Mouse (Mus musculus) MEL (cell line): ENCODE measurements around the gene Gm49601. TPM values are rescaled to one million over a fixed set of nuclear protein-coding genes. Genes with fewer than 3 reads are reported as not detected.

Experiments used
- DNase-seq: peaks from one replicate; pipeline ENCODE4 v3.0.0; 2011; ENCODE audit warnings: low read depth, low spot score
- H3K27ac ChIP-seq: 2 replicates; pipeline ENCODE4 v1.5.1; 2012; ENCODE audit warnings: low read depth, mild to moderate bottlenecking, control low read depth, low read length, moderate library complexity; ENCODE audit not compliant: control insufficient read depth
- H3K27me3 ChIP-seq, 2 experiments: fragments of 150-350 bp in 1 of 2; sonication (generic) in 1 of 2; 2 replicates each; pipeline ENCODE4 v1.6.1; 2012; ENCODE audit warnings: low read length in 2 of 2, mild to moderate bottlenecking in 2 of 2, improper control_type of control experiment in 1 of 2, moderate library complexity in 1 of 2; ENCODE audit not compliant: insufficient read depth in 2 of 2, control insufficient read depth in 1 of 2
- H3K36me3 ChIP-seq, 2 experiments: 2 replicates each; pipeline ENCODE4 v1.6.1; 2012 to 2014; ENCODE audit warnings: low read length in 2 of 2, improper control_type of control experiment in 1 of 2, inconsistent platforms in 1 of 2, mild to moderate bottlenecking in 1 of 2; ENCODE audit not compliant: insufficient read depth in 2 of 2, control insufficient read depth in 1 of 2
- H3K4me1 ChIP-seq, 2 experiments: fragments of 150-350 bp in 1 of 2; sonication (generic) in 1 of 2; 2 replicates each; pipeline ENCODE4 v1.6.1; 2012; ENCODE audit warnings: low read length in 2 of 2, improper control_type of control experiment in 1 of 2, mild to moderate bottlenecking in 1 of 2; ENCODE audit not compliant: insufficient read depth in 2 of 2, control insufficient read depth in 1 of 2
- H3K4me3 ChIP-seq, 2 experiments: fragments of 150-350 bp in 1 of 2; sonication (generic) in 1 of 2; 2 replicates each; pipeline ENCODE4 v1.5.1; 2012; ENCODE audit warnings: low read depth in 2 of 2, low read length in 2 of 2, mild to moderate bottlenecking in 2 of 2, moderate library complexity in 2 of 2, control low read depth in 1 of 2, improper control_type of control experiment in 1 of 2; ENCODE audit not compliant: control insufficient read depth in 1 of 2, insufficient read depth in 1 of 2
- H3K79me2 ChIP-seq: 2 replicates; pipeline ENCODE4 v1.6.1; 2012; ENCODE audit warnings: mild to moderate bottlenecking, low read length, moderate library complexity; ENCODE audit not compliant: control insufficient read depth, poor library complexity, insufficient read depth
- H3K9ac ChIP-seq: 2 replicates; pipeline ENCODE4 v1.6.1; 2012; ENCODE audit warnings: low read depth, mild to moderate bottlenecking, control low read depth, low read length, moderate library complexity; ENCODE audit not compliant: control insufficient read depth, poor library complexity, severe bottlenecking
- H3K9me3 ChIP-seq: fragments of 150-350 bp; sonication (generic); replicated peaks from 2 replicates; pipeline ENCODE4 v1.6.1; 2012; ENCODE audit warnings: mild to moderate bottlenecking, low read length, improper control_type of control experiment, moderate library complexity; ENCODE audit not compliant: insufficient read depth
- CHD1 ChIP-seq: IDR thresholded peaks from 2 replicates; pipeline ENCODE4 v1.6.1; 2012; ENCODE audit warnings: low read depth, mild to moderate bottlenecking, inconsistent platforms, low read length, improper control_type of control experiment
- CTCF ChIP-seq, 3 experiments: IDR thresholded peaks in 2 of 3; conservative IDR thresholded peaks in 1 of 3; 2 replicates each; pipeline ENCODE4 v1.5.1; 2011 to 2012; ENCODE audit warnings: low read length in 3 of 3, low read depth in 2 of 3, mild to moderate bottlenecking in 2 of 3, improper control_type of control experiment in 1 of 3, inconsistent platforms in 1 of 3, mixed read lengths in 1 of 3, moderate library complexity in 1 of 3; ENCODE audit not compliant: control insufficient read depth in 1 of 3, insufficient read depth in 1 of 3, poor library complexity in 1 of 3, severe bottlenecking in 1 of 3
- ELF1 ChIP-seq: IDR thresholded peaks from 2 replicates; pipeline ENCODE4 v1.6.1; 2014; ENCODE audit warnings: low read depth, mild to moderate bottlenecking, inconsistent platforms, low read length, improper control_type of control experiment, moderate library complexity
- GABPA ChIP-seq: IDR thresholded peaks from 2 replicates; pipeline ENCODE4 v1.6.1; 2012; ENCODE audit warnings: low read depth, mild to moderate bottlenecking, inconsistent platforms, low read length, improper control_type of control experiment, moderate library complexity
- GATA1 ChIP-seq: IDR thresholded peaks from 2 replicates; pipeline ENCODE4 v1.6.1; 2011; ENCODE audit warnings: low read depth, low read length, improper control_type of control experiment
- HCFC1 ChIP-seq: IDR thresholded peaks from 2 replicates; pipeline ENCODE4 v1.6.1; 2012; ENCODE audit warnings: low read depth, mild to moderate bottlenecking, inconsistent platforms, low read length, improper control_type of control experiment, moderate library complexity
- JUND ChIP-seq: IDR thresholded peaks from 2 replicates; pipeline ENCODE4 v1.6.1; 2011; ENCODE audit warnings: low read depth, mild to moderate bottlenecking, improper control_type of control experiment, low read length
- KAT2A ChIP-seq: conservative IDR thresholded peaks from 2 replicates; pipeline ENCODE4 v1.6.1; 2012; ENCODE audit warnings: low read depth, low read length, improper control_type of control experiment, inconsistent platforms
- MAX ChIP-seq: IDR thresholded peaks from 2 replicates; pipeline ENCODE4 v1.6.1; 2011; ENCODE audit warnings: low read length, improper control_type of control experiment
- MAZ ChIP-seq: IDR thresholded peaks from 2 replicates; pipeline ENCODE4 v1.6.1; 2012; ENCODE audit warnings: low read depth, mild to moderate bottlenecking, inconsistent platforms, low read length, improper control_type of control experiment
- MEF2A ChIP-seq: IDR thresholded peaks from 2 replicates; pipeline ENCODE4 v1.6.1; 2014; ENCODE audit warnings: low read depth, mild to moderate bottlenecking, inconsistent platforms, low read length, improper control_type of control experiment; ENCODE audit not compliant: poor library complexity, insufficient replicate concordance, severe bottlenecking; ENCODE audit errors: extremely low read depth
- MYB ChIP-seq: IDR thresholded peaks from 2 replicates; pipeline ENCODE4 v1.6.1; 2011; ENCODE audit warnings: mild to moderate bottlenecking, low read depth, low read length, improper control_type of control experiment
- MYC ChIP-seq: IDR thresholded peaks from 2 replicates; pipeline ENCODE4 v1.6.1; 2011; ENCODE audit warnings: low read depth, mild to moderate bottlenecking, low read length, improper control_type of control experiment, moderate library complexity
- USF1 ChIP-seq: IDR thresholded peaks from 2 replicates; pipeline ENCODE4 v1.6.1; 2014; ENCODE audit warnings: low read depth, mild to moderate bottlenecking, inconsistent platforms, low read length, improper control_type of control experiment, moderate library complexity
- USF2 ChIP-seq, 2 experiments: IDR thresholded peaks; 2 replicates each; pipeline ENCODE4 v1.6.1; 2011 to 2012; ENCODE audit warnings: improper control_type of control experiment in 2 of 2, low read length in 2 of 2, borderline replicate concordance in 1 of 2, inconsistent platforms in 1 of 2, low read depth in 1 of 2, mild to moderate bottlenecking in 1 of 2; ENCODE audit not compliant: insufficient read depth in 1 of 2
- ZMIZ1 ChIP-seq: IDR thresholded peaks from 2 replicates; pipeline ENCODE4 v1.6.1; 2012; ENCODE audit warnings: low read depth, mild to moderate bottlenecking, inconsistent platforms, low read length, improper control_type of control experiment, moderate library complexity
- ZNF384 ChIP-seq: IDR thresholded peaks from 2 replicates; pipeline ENCODE4 v1.6.1; 2012; ENCODE audit warnings: low read depth, mild to moderate bottlenecking, inconsistent platforms, low read length, improper control_type of control experiment
- polyA plus RNA-seq, 2 experiments: library from polyadenylated mRNA; stranded (reverse) in 1 of 2; unstranded in 1 of 2; fragments of >175 nt in 1 of 2; fragments of >200 nt in 1 of 2; gene quantifications; 2 replicates each; pipeline versions ENCODE4 v1.2.1 to v1.2.4; 2012; ENCODE audit warnings: low replicate concordance in 2 of 2, low read depth in 1 of 2; ENCODE audit not compliant: insufficient read length in 2 of 2, insufficient read depth in 1 of 2, missing spikeins in 1 of 2
- total RNA-seq: library from RNA; depleted of rRNA; stranded (reverse); fragments of 300-350 nt; gene quantifications from 2 replicates; pipeline ENCODE4 v1.2.3, GENCODE M21; 2012

Gene Gm49601
- total and polyA plus RNA-seq, 3 experiments, result 1.5 to 4.6 TPM; not detected in 1

DNA sequence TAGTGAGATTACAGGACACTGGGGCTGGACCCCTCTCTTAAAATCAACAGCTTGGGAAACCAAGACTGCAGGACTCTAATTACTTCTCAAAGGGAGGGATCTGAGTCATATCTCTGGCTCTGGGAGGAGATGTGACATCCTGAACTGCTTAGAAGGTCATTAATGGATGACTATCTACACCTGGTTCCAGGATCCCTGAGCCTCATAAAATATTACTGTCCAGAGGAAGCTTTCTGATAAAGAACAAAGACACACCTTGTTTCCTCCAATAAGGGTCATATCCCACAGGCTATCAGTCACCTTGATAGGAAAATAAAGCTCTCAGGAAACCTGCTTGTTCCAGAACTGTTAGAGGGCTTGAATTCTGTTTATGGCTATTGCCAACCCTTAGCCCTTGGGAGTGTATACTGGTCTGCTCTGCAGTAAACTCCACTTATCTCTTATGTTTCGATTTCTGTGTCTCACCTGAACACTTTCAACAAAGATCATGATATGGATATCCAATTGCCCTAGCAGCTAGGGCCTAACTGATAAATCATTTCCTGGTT, 13.2 kb upstream of the Gm49601 start:
- Histone ChIP-seq H3K9ac (no peak overlapping the region), H3K9me3 (no peaks in the 10 kb centered on the region), H3K79me2 (no peaks in the 10 kb centered on the region), H3K27ac (no peak overlapping the region), H3K27me3 (peaks cover 3 to 10% of the 10 kb centered on the region in 2 experiments), H3K4me1 (no peaks in the 10 kb centered on the region), H3K36me3 (no peaks in the 10 kb centered on the region), H3K4me3 (no peak overlapping the region)
- DNase-seq, result no peak
- TF ChIP-seq ZMIZ1 (no peak), MAX (no peak), MAZ (no peak), MYB (no peak), CTCF (IDR thresholded peaks at IDR 0.05 in 2 of 3, conservative IDR thresholded peaks at IDR 0.05 in 1 of 3; ENCODE audit: control insufficient read depth in 1 of 3, insufficient read depth in 1 of 3, low read depth in 2 of 3, low read length in 3 of 3, poor library complexity in 1 of 3, severe bottlenecking in 1 of 3) (no peak), MYC (no peak), USF1 (no peak), USF2 (IDR thresholded peaks at IDR 0.05; ENCODE audit: borderline replicate concordance in 1 of 2, insufficient read depth in 1 of 2, low read depth in 1 of 2, low read length in 2 of 2) (no peak), ELF1 (no peak)

DNA sequence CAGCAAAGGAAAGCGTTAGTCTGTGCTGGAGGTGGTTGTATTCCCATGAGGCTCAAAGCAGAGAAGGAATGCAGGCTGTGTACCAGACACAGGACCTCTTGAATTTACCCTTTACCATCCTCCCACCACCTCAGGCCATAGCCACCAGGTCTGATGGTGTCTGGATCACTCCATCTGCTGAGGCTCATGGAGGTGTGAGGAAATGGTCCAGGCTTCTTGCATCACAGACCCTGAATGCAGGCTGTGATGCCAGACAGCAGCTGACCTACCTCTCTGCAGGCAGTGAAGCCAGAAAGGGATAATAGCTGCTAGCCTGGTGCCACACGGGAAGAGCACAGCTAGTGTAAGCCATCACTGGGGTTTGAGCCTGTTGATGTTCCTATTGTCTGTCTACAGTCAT, 12.2 kb upstream of the Gm49601 start:
- Histone ChIP-seq H3K4me1 (no peaks in the 10 kb centered on the region), H3K9ac (no peak overlapping the region), H3K36me3 (no peaks in the 10 kb centered on the region), H3K27ac (no peak overlapping the region)
- TF ChIP-seq MAZ, result no peak
- no peak for TF ChIP-seq MEF2A
- TF ChIP-seq KAT2A, result no peak
- TF ChIP-seq CHD1, result no peak
- no peak for TF ChIP-seq HCFC1
- TF ChIP-seq ZNF384, result no peak
- TF ChIP-seq JUND, result no peak
- TF ChIP-seq ZMIZ1, result no peak
- TF ChIP-seq GABPA, result no peak
- no peak for TF ChIP-seq GATA1
- TF ChIP-seq, all 39 proteins: peak for 0
- Histone ChIP-seq H3K27me3 (peaks cover 3 to 8% of the 10 kb centered on the region in 2 experiments), H3K4me3 (no peak overlapping the region), H3K9me3 (no peaks in the 10 kb centered on the region), H3K79me2 (no peaks in the 10 kb centered on the region)
- DNase-seq, result no peak
